Comparison of ENCODE assay signal across 10 mouse cellular contexts in genomic region chr3:142311075-142311474, GRCm38 (mm10).
DNase-seq lines count a peak whose midpoint lies in the region; ATAC-seq and TF ChIP-seq lines count a peak whose summit lies in the region.
"Had no signal": no experiment of that assay in that cellular context is flagged by ENCODE, and none has a peak within 500 bp of the region (broad histone marks: within the 10 kb centered on the region; RNA-seq: fewer than 3 reads in every experiment).

No protein-coding gene starts in this region.

- WGBS in hindbrain, embryonic 11.5 days = 59% methylated on average over 2 of the region's 2 CpGs
- WGBS in hindbrain, embryonic 10.5 days = 56% methylated on average over 2 of the region's 2 CpGs
- whole genome bisulfite sequencing in hindbrain, postnatal 0 days = 33% methylated on average over 2 of the region's 2 CpGs

- TF ChIP-seq CTCF in hindbrain, postnatal 0 days (IDR thresholded peaks at IDR 0.05; ENCODE audit: low read depth) = no peak

- DNase-seq in hindbrain, embryonic 11.5 days (ENCODE audit: low spot score) = no peak
- DNase-seq in hindbrain, embryonic 10.5 days (ENCODE audit: low spot score) = no peak
- DNase-seq in right cerebral cortex, postnatal 4 days = peak; percentile 60
- no peak for DNase-seq in right cerebral cortex, postnatal 25 days
- peak; percentile 72 for DNase-seq in hindbrain, postnatal 0 days (ENCODE audit: low spot score)
- peak; percentile 20 for DNase-seq in retina, postnatal 7 days (ENCODE audit: low read depth, low spot score)
- DNase-seq in cerebellum, adult 8-10 months = no peak
- DNase-seq in kidney, adult 9 months = no peak
- DNase-seq: adrenal gland, postnatal 14 days had no signal

- no peaks in the 10 kb centered on the region for H3K9me3 ChIP-seq in hindbrain, embryonic 11.5 days (ENCODE audit: control insufficient read depth, low read length)
- H3K9me3 ChIP-seq in hindbrain, embryonic 10.5 days = no peaks in the 10 kb centered on the region
- H3K9me3 ChIP-seq in hindbrain, postnatal 0 days (ENCODE audit: low read length) = no peaks in the 10 kb centered on the region

- no peak overlapping the region for H3K4me2 ChIP-seq in hindbrain, embryonic 11.5 days (replicated peaks; ENCODE audit: low read depth, low read length)
- H3K4me2 ChIP-seq in hindbrain, postnatal 0 days (ENCODE audit: low read depth, low read length) = no peak overlapping the region
- H3K4me2 ChIP-seq: liver, embryonic 11.5 days had no signal

- H3K9ac ChIP-seq in hindbrain, embryonic 11.5 days (ENCODE audit: low read depth, low read length) = no peak overlapping the region
- no peak overlapping the region for H3K9ac ChIP-seq in hindbrain, postnatal 0 days (replicated peaks; ENCODE audit: low read length)

- H3K36me3 ChIP-seq in hindbrain, embryonic 11.5 days (ENCODE audit: control insufficient read depth, insufficient read depth, low read length) = no peaks in the 10 kb centered on the region
- H3K36me3 ChIP-seq in hindbrain, embryonic 10.5 days = no peaks in the 10 kb centered on the region
- H3K36me3 ChIP-seq in hindbrain, postnatal 0 days (ENCODE audit: insufficient read depth, low read length) = no peaks in the 10 kb centered on the region

- peak; percentile 52; the same call in 1 of the 2 replicates for ATAC-seq in hindbrain, embryonic 11.5 days (ENCODE audit: low FRiP score)
- ATAC-seq in hindbrain, postnatal 0 days = peak; percentile 81

- no peak overlapping the region for H3K4me3 ChIP-seq in hindbrain, embryonic 11.5 days (ENCODE audit: low read depth, low read length)
- H3K4me3 ChIP-seq in hindbrain, embryonic 10.5 days = no peak overlapping the region
- H3K4me3 ChIP-seq in hindbrain, postnatal 0 days (ENCODE audit: low read length) = no peak overlapping the region

- H3K27ac ChIP-seq in hindbrain, embryonic 11.5 days (ENCODE audit: low read depth, low read length) = no peak overlapping the region
- no peak overlapping the region for H3K27ac ChIP-seq in hindbrain, embryonic 10.5 days
- peak overlapping the region; percentile 64 for H3K27ac ChIP-seq in hindbrain, postnatal 0 days

- no peaks in the 10 kb centered on the region for H3K27me3 ChIP-seq in hindbrain, embryonic 11.5 days (ENCODE audit: control insufficient read depth, insufficient read depth, low read length)
- H3K27me3 ChIP-seq in hindbrain, embryonic 10.5 days (ENCODE audit: insufficient read depth, poor library complexity, severe bottlenecking) = no peaks in the 10 kb centered on the region
- no peaks in the 10 kb centered on the region for H3K27me3 ChIP-seq in hindbrain, postnatal 0 days (ENCODE audit: insufficient read depth, low read length)

- no peaks in the 10 kb centered on the region for H3K4me1 ChIP-seq in hindbrain, embryonic 11.5 days (replicated peaks; ENCODE audit: control insufficient read depth, insufficient read depth, low read length)
- peaks cover 15% of the 10 kb centered on the region for H3K4me1 ChIP-seq in hindbrain, embryonic 10.5 days (replicated peaks)
- 0 out of 2 replicates have a peak, but pooled peaks cover 6% of the 10 kb centered on the region for H3K4me1 ChIP-seq in hindbrain, postnatal 0 days (ENCODE audit: insufficient read depth, low read length)

Comparison
In these comparisons a context has a peak if more than half of its experiments do, and no peak if none do; other contexts are left out.
1. DNase-seq: peak in right cerebral cortex, postnatal 4 days (single experiment), hindbrain, postnatal 0 days (single experiment) and retina, postnatal 7 days (single experiment); none in hindbrain, embryonic 11.5 days (single experiment), hindbrain, embryonic 10.5 days (single experiment), right cerebral cortex, postnatal 25 days (single experiment), cerebellum, adult 8-10 months (single experiment) and kidney, adult 9 months (single experiment).